Mouse (Mus musculus): ENCODE data around the gene Colgalt2. TPM values are rescaled to one million over a fixed set of nuclear protein-coding genes. Genes with fewer than 3 reads are reported as not detected.
"Not testable (repeated sequence)": the region's sequence is repeated elsewhere in the genome, so short reads cannot be mapped to it uniquely, and the experiment has no call there.

Gene Colgalt2
- polyA plus RNA-seq (2016; fragmentation: Nextera tagmentation; extraction: Ambion mirVana), result 5.5 TPM in 2 replicates

DNA sequence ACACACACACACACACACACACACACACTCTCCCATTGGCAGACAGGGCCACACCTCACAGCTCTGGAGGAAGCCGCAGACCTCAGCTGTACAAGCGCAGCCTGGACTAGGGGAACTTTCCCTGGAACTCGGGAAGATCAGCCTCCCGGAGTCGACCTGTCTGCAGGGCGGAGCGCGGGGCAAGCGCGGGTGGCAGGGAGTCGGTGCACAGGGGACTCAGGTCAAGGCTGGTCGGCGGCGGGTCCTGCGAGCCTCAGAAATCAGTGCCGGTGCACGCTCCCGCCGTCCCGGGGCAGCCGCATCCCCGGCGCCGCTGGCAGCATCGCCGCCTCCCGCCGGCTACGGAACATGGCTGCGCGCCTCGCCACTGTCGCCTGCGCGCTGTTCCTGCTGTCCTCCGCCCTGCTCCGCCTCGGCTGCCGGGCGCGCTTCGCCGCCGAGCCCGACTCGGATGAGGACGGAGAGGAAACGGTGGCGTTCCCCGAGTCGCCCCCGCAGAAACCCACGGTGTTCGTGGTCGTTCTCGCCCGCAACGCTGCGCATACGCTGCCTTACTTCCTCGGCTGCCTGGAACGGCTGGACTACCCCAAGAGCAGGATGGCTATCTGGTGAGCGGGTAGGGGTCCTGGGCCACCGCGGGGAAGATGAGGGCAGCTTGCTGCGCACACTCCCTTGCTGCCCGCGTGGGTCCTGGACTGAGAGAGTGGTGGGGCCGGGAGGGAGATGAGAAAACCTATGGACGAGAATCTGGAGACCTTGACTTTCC lies at the start of gene Colgalt2:
Gene Colgalt2, plus strand, starts transcription at position 41 of the 766 bp plus-strand sequence.
- peak; percentile 87 for ATAC-seq (ENCODE audit: insufficient number of reproducible peaks, low FRiP score)
- H3K27me3 ChIP-seq (replicated peaks), result no peaks in the 10 kb centered on the region
- H3K36me3 ChIP-seq, result no peaks in the 10 kb centered on the region
- H3K4me1 ChIP-seq (replicated peaks), result peaks cover 16% of the 10 kb centered on the region
- H3K9ac ChIP-seq, result peak within 1 kb of the TSS; percentile 89
- under 1% methylated on average over 69 of the region's 70 CpGs for WGBS
- peak within 1 kb of the TSS; percentile 86 for H3K4me3 ChIP-seq
- peaks cover 5% of the 10 kb centered on the region for H3K9me3 ChIP-seq (replicated peaks)
- no peak within 1 kb of the TSS for H3K27ac ChIP-seq (ENCODE audit: poor library complexity, severe bottlenecking)
- peak within 1 kb of the TSS; percentile 99 for H3K4me2 ChIP-seq

DNA sequence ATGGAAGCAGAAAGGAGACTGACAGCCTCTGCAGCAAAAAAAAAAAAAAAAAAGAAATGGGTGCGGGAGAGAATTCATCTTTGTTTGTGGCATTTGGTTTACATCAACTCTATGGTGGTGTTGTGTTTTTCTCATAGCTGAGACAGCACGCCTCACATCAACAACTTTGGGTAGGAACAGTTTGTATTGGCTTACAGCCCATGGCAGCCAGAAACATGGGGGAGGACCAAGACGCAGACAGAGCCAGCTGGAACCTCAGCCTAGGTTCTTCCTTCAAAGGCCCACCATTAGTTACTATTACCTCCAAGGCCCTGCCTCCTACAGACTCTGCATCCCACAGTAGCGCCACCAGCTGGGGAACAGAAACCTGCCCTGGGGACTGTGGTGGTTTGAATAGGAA lies 42.9 kb upstream of the Colgalt2 start:
- no peaks in the 10 kb centered on the region for H3K27me3 ChIP-seq (replicated peaks)
- no peak overlapping the region for H3K4me2 ChIP-seq
- no peak overlapping the region for H3K9ac ChIP-seq
- H3K4me1 ChIP-seq (replicated peaks), result no peaks in the 10 kb centered on the region
- 49% methylated on average over 4 of the region's 4 CpGs for WGBS
- no peak overlapping the region for H3K4me3 ChIP-seq
- no peaks in the 10 kb centered on the region for H3K36me3 ChIP-seq
- no peaks in the 10 kb centered on the region for H3K9me3 ChIP-seq (replicated peaks)
- no peak overlapping the region for H3K27ac ChIP-seq (ENCODE audit: poor library complexity, severe bottlenecking)
- no peak for ATAC-seq (ENCODE audit: insufficient number of reproducible peaks, low FRiP score)

DNA sequence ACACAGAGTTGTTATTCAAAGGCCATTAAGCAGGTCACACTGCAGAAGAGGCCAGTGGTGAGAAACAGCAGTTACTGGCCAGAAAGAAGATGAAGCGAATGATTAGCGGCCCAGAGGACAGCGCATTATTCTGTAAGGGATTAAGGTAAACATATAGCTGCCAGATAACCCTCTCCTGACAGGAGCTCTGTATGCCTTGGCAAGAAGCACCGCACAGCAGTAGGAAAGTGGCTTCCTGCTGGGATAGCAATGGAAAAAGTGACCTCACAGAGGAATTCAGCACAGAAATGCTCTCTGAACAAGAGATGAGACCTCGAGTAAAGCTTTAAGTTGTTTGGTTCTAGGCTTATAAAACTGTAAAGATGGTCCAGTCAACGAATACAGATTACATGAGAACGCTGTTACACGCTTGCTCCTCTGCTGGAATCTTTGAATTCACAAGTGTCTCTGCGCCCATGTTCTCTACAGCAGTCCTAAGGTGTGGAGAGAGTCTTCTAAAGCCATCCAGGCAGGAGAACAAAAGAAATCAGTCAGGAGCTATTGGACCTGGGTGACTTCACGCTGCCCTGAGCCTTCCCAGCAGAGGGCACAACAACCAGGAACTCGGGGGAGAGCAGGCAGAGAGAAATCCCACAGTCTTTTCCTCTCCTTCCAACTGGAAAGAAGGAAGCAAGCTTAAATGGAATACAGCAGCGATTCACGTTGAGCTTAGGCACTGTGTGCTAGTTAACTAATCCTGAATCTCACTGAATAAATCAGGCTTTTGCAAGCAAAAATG lies 31.1 kb upstream of the Colgalt2 start:
- peak overlapping the region; percentile 90 for H3K27ac ChIP-seq (ENCODE audit: poor library complexity, severe bottlenecking)
- H3K4me1 ChIP-seq (replicated peaks), result peaks cover 17% of the 10 kb centered on the region
- no peak overlapping the region for H3K4me3 ChIP-seq
- H3K36me3 ChIP-seq, result peaks cover 14% of the 10 kb centered on the region
- WGBS, result 36% methylated on average over 13 of the region's 13 CpGs
- peak overlapping the region; percentile 22; the same call in 1 of the 2 replicates for H3K4me2 ChIP-seq
- ATAC-seq (ENCODE audit: insufficient number of reproducible peaks, low FRiP score), result peak; percentile 85
- H3K27me3 ChIP-seq (replicated peaks), result no peaks in the 10 kb centered on the region
- no peak overlapping the region for H3K9ac ChIP-seq
- H3K9me3 ChIP-seq (replicated peaks), result no peaks in the 10 kb centered on the region

DNA sequence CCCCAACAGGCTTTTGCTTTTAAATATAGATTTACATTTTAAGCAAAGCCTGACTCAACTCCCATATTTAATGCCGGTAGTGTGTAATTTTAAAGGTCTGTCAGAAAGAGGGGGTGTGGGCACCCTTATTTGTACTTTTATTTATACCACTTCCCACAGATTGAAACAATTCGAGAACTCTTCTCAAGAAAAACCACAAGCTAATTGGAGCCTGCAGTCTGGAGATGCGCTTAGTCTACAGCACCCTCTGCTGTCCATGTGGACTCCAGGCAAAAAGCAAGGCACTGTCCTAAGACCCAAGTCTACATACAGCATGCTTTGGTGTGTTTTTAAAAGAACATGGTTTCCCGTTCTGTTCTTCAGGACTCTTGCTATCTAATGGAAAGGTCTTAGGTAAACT lies 30.5 kb upstream of the Colgalt2 start:
- Histone ChIP-seq H3K9ac (no peak overlapping the region), H3K4me1 (replicated peaks) (peaks cover 17% of the 10 kb centered on the region), H3K36me3 (peaks cover 14% of the 10 kb centered on the region), H3K9me3 (replicated peaks) (no peaks in the 10 kb centered on the region), H3K27ac (ENCODE audit: poor library complexity, severe bottlenecking) (peak overlapping the region; percentile 90), H3K4me3 (no peak overlapping the region), H3K27me3 (replicated peaks) (no peaks in the 10 kb centered on the region), H3K4me2 (no peak overlapping the region)
- 21% methylated on average over 4 of the region's 4 CpGs for WGBS
- peak; percentile 54; the same call in 1 of the 2 replicates for ATAC-seq (ENCODE audit: insufficient number of reproducible peaks, low FRiP score)

DNA sequence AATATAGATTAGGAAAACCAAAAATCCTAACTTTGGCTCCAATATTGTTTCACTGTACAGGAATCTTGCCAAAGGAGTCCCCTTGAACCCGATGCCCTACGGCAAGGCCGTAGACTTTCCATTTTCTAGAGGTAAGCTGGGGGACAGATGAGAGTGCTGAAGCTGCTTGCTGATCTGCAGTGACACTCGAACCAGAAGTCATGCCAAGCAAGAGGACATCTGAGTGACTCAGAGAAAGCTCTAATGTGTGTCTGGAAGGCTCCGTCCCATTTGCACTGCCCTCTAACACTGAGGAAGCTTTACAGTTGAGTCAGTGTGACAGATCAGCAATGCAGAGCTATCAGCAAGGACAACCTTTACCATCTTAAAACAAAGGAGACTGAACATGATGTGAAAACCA lies 21.3 kb upstream of the Colgalt2 start:
- Histone ChIP-seq H3K4me1 (replicated peaks) (no peaks in the 10 kb centered on the region), H3K4me2 (no peak overlapping the region), H3K27ac (ENCODE audit: poor library complexity, severe bottlenecking) (no peak overlapping the region), H3K9me3 (replicated peaks) (no peaks in the 10 kb centered on the region), H3K27me3 (replicated peaks) (no peaks in the 10 kb centered on the region), H3K4me3 (no peak overlapping the region), H3K36me3 (peaks cover 51% of the 10 kb centered on the region), H3K9ac (no peak overlapping the region)
- ATAC-seq (ENCODE audit: insufficient number of reproducible peaks, low FRiP score), result no peak
- 89% methylated on average over 5 of the region's 5 CpGs for WGBS

DNA sequence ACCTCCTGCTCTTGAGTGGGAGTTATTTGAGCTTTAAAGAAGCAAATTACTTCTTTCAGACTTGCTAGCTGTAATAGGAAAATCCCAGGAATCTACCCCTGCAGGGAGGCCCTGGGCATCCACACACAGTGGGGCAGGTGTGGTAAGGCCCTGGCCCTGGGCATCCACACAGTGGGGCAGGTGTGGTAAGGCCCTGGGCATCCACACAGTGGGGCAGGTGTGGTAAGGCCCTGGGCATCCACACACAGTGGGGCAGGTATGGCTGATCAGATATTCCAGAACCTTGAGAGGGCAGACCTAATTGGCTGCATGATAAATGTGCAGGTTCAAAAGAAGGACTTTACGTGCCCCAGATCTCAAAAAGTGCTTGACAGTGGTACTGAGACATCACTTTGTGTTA lies 15.0 kb upstream of the Colgalt2 start:
- 95% methylated on average over 1 of the region's 1 CpGs for WGBS

DNA sequence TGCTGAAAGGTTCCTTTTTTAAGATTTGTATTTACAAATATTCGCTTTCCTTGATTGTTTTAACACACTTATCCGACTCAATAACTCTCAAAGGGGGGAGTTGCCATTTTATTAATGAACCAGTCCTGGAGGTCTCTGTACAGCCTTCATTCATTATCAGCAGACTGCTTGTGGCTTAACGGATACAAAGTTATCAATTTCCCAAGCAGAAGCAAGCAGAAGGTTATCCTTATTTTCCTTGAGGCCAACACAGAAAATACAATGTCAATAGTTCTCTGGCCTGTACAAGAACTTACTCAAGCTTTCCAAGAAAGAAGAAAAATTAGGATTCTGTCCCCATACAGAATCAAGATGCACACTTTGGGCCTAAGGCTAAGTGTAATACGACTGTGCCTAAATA lies 13.9 kb upstream of the Colgalt2 start:
- not testable (repeated sequence) for H3K27me3 ChIP-seq (replicated peaks); H3K27ac ChIP-seq (ENCODE audit: poor library complexity, severe bottlenecking); H3K4me1 ChIP-seq (replicated peaks); H3K9me3 ChIP-seq (replicated peaks); ATAC-seq (ENCODE audit: insufficient number of reproducible peaks, low FRiP score)
- H3K4me3 ChIP-seq, result peak overlapping the region; percentile 91
- peaks cover 14% of the 10 kb centered on the region for H3K36me3 ChIP-seq
- 15% methylated on average over 2 of the region's 4 CpGs for WGBS
- H3K4me2 ChIP-seq, result peak overlapping the region; percentile 66
- H3K9ac ChIP-seq, result peak overlapping the region; percentile 93

More for the DNA sequence above, 15.0 kb upstream of the Colgalt2 start:
- no peak for ATAC-seq (ENCODE audit: insufficient number of reproducible peaks, low FRiP score)
- Histone ChIP-seq H3K36me3 (peaks cover 24% of the 10 kb centered on the region), H3K4me2 (no peak overlapping the region), H3K27ac (ENCODE audit: poor library complexity, severe bottlenecking) (no peak overlapping the region), H3K4me1 (replicated peaks) (peaks cover 2% of the 10 kb centered on the region; the same call in 1 of the 2 replicates), H3K9me3 (replicated peaks) (no peaks in the 10 kb centered on the region), H3K9ac (no peak overlapping the region), H3K4me3 (no peak overlapping the region), H3K27me3 (replicated peaks) (no peaks in the 10 kb centered on the region)

DNA sequence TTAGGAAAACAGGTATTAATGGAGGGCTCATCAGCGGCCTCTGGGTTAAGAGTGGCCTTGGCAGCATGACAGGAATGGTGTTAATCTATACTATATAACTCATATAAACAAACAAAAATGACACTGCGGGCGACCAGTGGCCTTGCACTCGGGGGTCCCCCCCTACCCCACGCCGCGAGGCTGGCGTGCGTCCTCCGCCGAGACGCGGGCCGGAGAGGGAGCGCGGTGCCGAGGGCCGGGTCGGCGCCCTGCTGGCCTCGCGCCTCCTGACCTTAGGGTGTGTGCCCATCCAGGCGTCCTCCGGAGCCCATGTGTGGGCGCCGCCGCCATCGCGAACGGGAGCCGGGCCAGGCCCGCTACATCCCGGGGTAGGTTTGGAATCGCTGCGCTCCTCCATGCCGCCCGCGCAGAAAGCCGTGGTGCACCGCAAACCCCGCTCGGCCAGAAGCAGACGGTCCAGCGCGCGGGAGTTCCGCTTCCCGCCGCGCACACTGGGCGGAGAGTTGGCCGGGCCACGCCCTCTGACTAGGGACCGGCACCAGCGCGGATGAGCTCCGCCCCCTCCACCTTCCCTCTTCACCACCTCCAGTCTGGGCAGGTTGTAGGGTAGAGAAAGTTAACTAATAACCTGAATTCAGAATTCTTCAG lies 13.3 kb upstream of the Colgalt2 start, which contains the start of gene Tsen15:
Gene Tsen15, minus strand, starts transcription at position 501 of the 648 bp plus-strand sequence.
- ATAC-seq (ENCODE audit: insufficient number of reproducible peaks, low FRiP score), result peak; percentile 93
- H3K9me3 ChIP-seq (replicated peaks), result no peaks in the 10 kb centered on the region
- peak within 1 kb of the TSS; percentile 93 for H3K9ac ChIP-seq
- H3K4me2 ChIP-seq, result peak within 1 kb of the TSS; percentile 66
- WGBS, result under 1% methylated on average over 57 of the region's 57 CpGs
- peaks cover 11% of the 10 kb centered on the region for H3K36me3 ChIP-seq
- H3K27me3 ChIP-seq (replicated peaks), result no peaks in the 10 kb centered on the region
- no peak within 1 kb of the TSS; the same call in 1 of the 2 replicates for H3K27ac ChIP-seq (ENCODE audit: poor library complexity, severe bottlenecking)
- H3K4me1 ChIP-seq (replicated peaks), result peaks cover 2% of the 10 kb centered on the region; the same call in 1 of the 2 replicates
- peak within 1 kb of the TSS; percentile 91 for H3K4me3 ChIP-seq

DNA sequence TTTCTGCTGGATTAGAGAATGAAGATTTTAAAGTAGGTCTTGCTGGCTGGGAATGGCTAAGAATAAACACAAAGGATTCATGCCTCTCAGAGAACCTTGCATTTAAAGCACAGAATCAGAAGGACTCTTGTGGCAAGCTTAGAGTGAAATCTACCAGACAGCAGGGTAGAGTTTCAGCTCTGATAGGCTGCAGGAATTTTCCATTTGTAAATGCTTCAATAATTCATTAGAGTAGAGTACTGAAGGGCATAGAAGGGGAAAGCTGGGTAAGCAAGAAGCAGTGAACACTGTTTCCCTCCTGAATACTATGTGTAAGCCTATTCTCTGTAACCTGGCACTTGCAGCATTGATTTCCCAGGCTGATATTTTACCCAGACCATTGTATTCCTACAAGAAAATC lies 10.4 kb upstream of the Colgalt2 start:
- Histone ChIP-seq H3K36me3 (no peaks in the 10 kb centered on the region), H3K4me1 (replicated peaks) (peaks cover 2% of the 10 kb centered on the region; the same call in 1 of the 2 replicates), H3K27ac (ENCODE audit: poor library complexity, severe bottlenecking) (no peak overlapping the region), H3K9me3 (replicated peaks) (0 out of 2 replicates have a peak, but pooled peaks cover 7% of the 10 kb centered on the region), H3K27me3 (replicated peaks) (no peaks in the 10 kb centered on the region), H3K9ac (no peak overlapping the region), H3K4me2 (no peak overlapping the region), H3K4me3 (no peak overlapping the region)
- ATAC-seq (ENCODE audit: insufficient number of reproducible peaks, low FRiP score), result no peak

DNA sequence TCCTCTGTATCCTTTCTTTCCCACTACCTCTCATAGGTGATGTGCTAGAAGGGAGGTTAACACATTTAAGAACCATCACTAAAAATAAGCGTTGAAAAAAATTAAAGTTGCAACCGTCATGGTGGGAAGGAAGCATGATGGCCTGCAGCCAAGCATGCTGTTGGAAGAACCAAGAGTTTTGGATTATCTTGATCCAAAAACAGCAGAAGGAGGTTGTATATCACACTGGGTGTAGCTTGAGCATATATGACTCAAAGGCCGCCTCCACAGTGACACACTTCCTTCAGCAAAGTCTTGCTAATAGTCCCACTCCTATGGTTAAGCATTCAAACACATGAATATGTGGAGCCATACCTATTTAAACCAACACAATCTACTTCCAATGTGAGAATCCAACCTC lies 5.5 kb upstream of the Colgalt2 start:
- H3K27me3 ChIP-seq (replicated peaks), result no peaks in the 10 kb centered on the region
- peaks cover 12% of the 10 kb centered on the region for H3K9me3 ChIP-seq (replicated peaks)
- no peak for ATAC-seq (ENCODE audit: insufficient number of reproducible peaks, low FRiP score)
- no peak overlapping the region for H3K9ac ChIP-seq
- 87% methylated on average over 3 of the region's 3 CpGs for WGBS
- H3K27ac ChIP-seq (ENCODE audit: poor library complexity, severe bottlenecking), result no peak overlapping the region
- no peaks in the 10 kb centered on the region for H3K36me3 ChIP-seq
- no peak overlapping the region for H3K4me2 ChIP-seq
- H3K4me3 ChIP-seq, result no peak overlapping the region
- H3K4me1 ChIP-seq (replicated peaks), result 0 out of 2 replicates have a peak, but pooled peaks cover 3% of the 10 kb centered on the region

Measured in heart, embryonic 12.5 days (tissue).